Mouse (Mus musculus): Measurements from ENCODE around the gene Atp6v1e1. TPM values are rescaled to one million over a fixed set of nuclear protein-coding genes. Genes with fewer than 3 reads are reported as not detected.
"Not testable (repeated sequence)": the region's sequence is repeated elsewhere in the genome, so short reads cannot be mapped to it uniquely, and the experiment has no call there.

Gene Atp6v1e1
- total RNA-seq, 2 experiments from 2014 or later, result 515 to 524 TPM

GRCm38 (mm10) chr6:120822937-120823614 lies 483 bp upstream of the Atp6v1e1 start:
- no peak for DNase-seq (ENCODE audit: low spot score in 2 of 2)
- intact Hi-C loops (cut with DNase I), result no loop called here

GRCm38 (mm10) chr6:120821715-120822114 lies 878 bp downstream of the Atp6v1e1 start:
- intact Hi-C loops (cut with DNase I), result no loop called here
- no peak for DNase-seq (ENCODE audit: low spot score in 2 of 2)

- DNase-seq (ENCODE audit: low spot score in 2 of 2), result no peak
- intact Hi-C loops (cut with DNase I), result no loop called here
These were observed 1.7 kb downstream of the Atp6v1e1 start for GRCm38 (mm10) chr6:120820941-120821340.

- no peak for DNase-seq (ENCODE audit: low spot score in 2 of 2)
- intact Hi-C loops (cut with DNase I), result no loop called here
These were observed 2.4 kb downstream of the Atp6v1e1 start for GRCm38 (mm10) chr6:120820144-120820543.

GRCm38 (mm10) chr6:120819294-120819693 lies 3.3 kb downstream of the Atp6v1e1 start:
- DNase-seq (ENCODE audit: low spot score in 2 of 2), result no peak
- intact Hi-C loops (cut with DNase I), result no loop called here

- DNase-seq (ENCODE audit: low spot score in 2 of 2); intact Hi-C loops (cut with DNase I): not testable (repeated sequence)
These were observed 10.6 kb downstream of the Atp6v1e1 start for GRCm38 (mm10) chr6:120811999-120812398.

- intact Hi-C loops (cut with DNase I), result no loop called here
- no peak for DNase-seq (ENCODE audit: low spot score in 2 of 2)
These were observed 14.9 kb downstream of the Atp6v1e1 start for GRCm38 (mm10) chr6:120807738-120808081.

- DNase-seq (ENCODE audit: low spot score in 2 of 2), result no peak
- intact Hi-C loops (cut with DNase I), result no loop called here
These were observed 15.4 kb downstream of the Atp6v1e1 start for GRCm38 (mm10) chr6:120806999-120807737.

GRCm38 (mm10) chr6:120799581-120800041 lies 23.0 kb downstream of the Atp6v1e1 start:
- intact Hi-C loops (cut with DNase I), result no loop called here
- DNase-seq (ENCODE audit: low spot score in 2 of 2), result no peak

- DNase-seq (ENCODE audit: low spot score in 2 of 2), result no peak
- intact Hi-C loops (cut with DNase I), result no loop called here
These were observed 23.7 kb downstream of the Atp6v1e1 start for GRCm38 (mm10) chr6:120798905-120799304.

- intact Hi-C loops (cut with DNase I), result no loop called here
- no peak for DNase-seq (ENCODE audit: low spot score in 2 of 2)
These were observed 24.6 kb downstream of the Atp6v1e1 start for GRCm38 (mm10) chr6:120798019-120798418.

GRCm38 (mm10) chr6:120796111-120796510 lies 26.5 kb downstream of the Atp6v1e1 start:
- DNase-seq (ENCODE audit: low spot score in 2 of 2), result peak; percentile 47 to 60
- intact Hi-C loops (cut with DNase I), result no loop called here

GRCm38 (mm10) chr6:120795422-120796086 lies 27.0 kb downstream of the Atp6v1e1 start:
- no peak for DNase-seq (ENCODE audit: low spot score in 2 of 2)
- intact Hi-C loops (cut with DNase I), result no loop called here

GRCm38 (mm10) chr6:120792947-120793346 lies 29.6 kb downstream of the Atp6v1e1 start:
- intact Hi-C loops (cut with DNase I), result no loop called here
- DNase-seq (ENCODE audit: low spot score in 2 of 2), result peak in 1 of 2 experiments; percentile 27

GRCm38 (mm10) chr6:120790717-120791116 lies 31.9 kb downstream of the Atp6v1e1 start:
- intact Hi-C loops (cut with DNase I), result no loop called here
- no peak for DNase-seq (ENCODE audit: low spot score in 2 of 2)

GRCm38 (mm10) chr6:120790153-120790552 lies 32.4 kb downstream of the Atp6v1e1 start:
- no peak for DNase-seq (ENCODE audit: low spot score in 2 of 2)
- intact Hi-C loops (cut with DNase I), result no loop called here

GRCm38 (mm10) chr6:120788904-120789303 lies 33.7 kb downstream of the Atp6v1e1 start:
- DNase-seq (ENCODE audit: low spot score in 2 of 2), result no peak
- intact Hi-C loops (cut with DNase I), result no loop called here

- intact Hi-C loops (cut with DNase I), result no loop called here
These were observed 34.5 kb downstream of the Atp6v1e1 start for GRCm38 (mm10) chr6:120788068-120788607.

GRCm38 (mm10) chr6:120784351-120784750 lies 38.2 kb downstream of the Atp6v1e1 start:
- DNase-seq (ENCODE audit: low spot score in 2 of 2), result no peak
- intact Hi-C loops (cut with DNase I), result no loop called here

More at GRCm38 (mm10) chr6:120788068-120788607, 34.5 kb downstream of the Atp6v1e1 start:
- no peak for DNase-seq (ENCODE audit: low spot score in 2 of 2)

GRCm38 (mm10) chr6:120782948-120783347 lies 39.6 kb downstream of the Atp6v1e1 start:
- no peak for DNase-seq (ENCODE audit: low spot score in 2 of 2)
- intact Hi-C loops (cut with DNase I), result no loop called here

Measured in left cerebral cortex, postnatal 14 days (tissue).